Mouse (Mus musculus) limb, embryonic 12.5 days (tissue): ENCODE measurements around the gene Cdk2. TPM values are rescaled to one million over a fixed set of nuclear protein-coding genes. Genes with fewer than 3 reads are reported as not detected.

Source experiments
- polyA plus RNA-seq: library from polyadenylated mRNA; unstranded; fragments of >200 nt; fragmentation: Nextera tagmentation; extraction: Ambion mirVana; gene quantifications from 2 replicates; pipeline ENCODE4 v1.2.1, GENCODE M21; 2016

The Cdk2 gene
- polyA plus RNA-seq, 1 experiment from 2014 or later: 161 TPM

Other genes starting within 250 kb of the Cdk2 start
- 105 and 120 TPM in 2 replicates for gene Smarcc2, start 245.8 kb downstream of the Cdk2 start, polyA plus RNA-seq
- gene Myl6, start 210.9 kb downstream of the Cdk2 start, polyA plus RNA-seq: 827 and 868 TPM in 2 replicates
- gene Myl6b, start 206.3 kb downstream of the Cdk2 start, polyA plus RNA-seq: 3.2 and 3.4 TPM in 2 replicates
- gene Esyt1, start 179.2 kb downstream of the Cdk2 start, polyA plus RNA-seq: 18.5 and 19.9 TPM in 2 replicates
- 18.1 and 21.4 TPM in 2 replicates for gene Zc3h10, start 157.3 kb downstream of the Cdk2 start, polyA plus RNA-seq
- 3,599 and 3,605 TPM in 2 replicates for gene Rpl41, start 155.7 kb downstream of the Cdk2 start, polyA plus RNA-seq
- gene Pa2g4, start 139.0 kb downstream of the Cdk2 start, polyA plus RNA-seq: 199 and 206 TPM in 2 replicates
- gene Erbb3, start 115.4 kb downstream of the Cdk2 start, polyA plus RNA-seq: 15.4 and 16.6 TPM in 2 replicates
- 753 and 757 TPM in 2 replicates for gene Rps26, start 78.3 kb downstream of the Cdk2 start, polyA plus RNA-seq
- gene Ikzf4, start 59.0 kb downstream of the Cdk2 start, polyA plus RNA-seq: 3.4 and 4.0 TPM in 2 replicates
- gene Suox, start 31.0 kb downstream of the Cdk2 start, polyA plus RNA-seq: 14.7 and 16.7 TPM in 2 replicates
- gene Rab5b, start 8.8 kb downstream of the Cdk2 start, polyA plus RNA-seq: 72.7 and 78.2 TPM in 2 replicates
- 0.71 and 1.2 TPM in 2 replicates for gene Pmel, start 836 bp downstream of the Cdk2 start, polyA plus RNA-seq
- 8.4 and 8.9 TPM in 2 replicates for gene Dgka, start 39.8 kb upstream of the Cdk2 start, polyA plus RNA-seq
- gene Pym1, start 42.9 kb upstream of the Cdk2 start, polyA plus RNA-seq: 54.2 and 55.2 TPM in 2 replicates
- 0.36 and 0.50 TPM in 2 replicates for gene Mmp19, start 85.9 kb upstream of the Cdk2 start, polyA plus RNA-seq
- 56.4 and 58.0 TPM in 2 replicates for gene Dnajc14, start 99.0 kb upstream of the Cdk2 start, polyA plus RNA-seq
- gene Tmem198b, start 99.3 kb upstream of the Cdk2 start, polyA plus RNA-seq: 22.6 and 23.4 TPM in 2 replicates
- 241 and 260 TPM in 2 replicates for gene Sarnp, start 112.3 kb upstream of the Cdk2 start, polyA plus RNA-seq
- gene Ormdl2, start 116.6 kb upstream of the Cdk2 start, polyA plus RNA-seq: 27.9 and 31.6 TPM in 2 replicates
- gene Gdf11, start 186.7 kb upstream of the Cdk2 start, polyA plus RNA-seq: 15.2 and 20.7 TPM in 2 replicates
- gene Cd63, start 196.0 kb upstream of the Cdk2 start, polyA plus RNA-seq: 522 and 547 TPM in 2 replicates
- gene Rdh5, start 217.9 kb upstream of the Cdk2 start, polyA plus RNA-seq: 9.3 and 11.4 TPM in 2 replicates
- gene Bloc1s1, start 219.0 kb upstream of the Cdk2 start, polyA plus RNA-seq: 197 and 202 TPM in 2 replicates
- 1.3 and 1.7 TPM in 2 replicates for gene Itga7, start 228.8 kb upstream of the Cdk2 start, polyA plus RNA-seq